Mouse (Mus musculus): ENCODE results near the gene Gm6377. TPM values are rescaled to one million over a fixed set of nuclear protein-coding genes. Genes with fewer than 3 reads are reported as not detected.
A peak's percentile ranks its signal among the peaks of the same experiment; 100 is the strongest.

The Gm6377 gene
- polyA plus RNA-seq, 1 experiment from 2014 or later = 0.22 TPM

DNA sequence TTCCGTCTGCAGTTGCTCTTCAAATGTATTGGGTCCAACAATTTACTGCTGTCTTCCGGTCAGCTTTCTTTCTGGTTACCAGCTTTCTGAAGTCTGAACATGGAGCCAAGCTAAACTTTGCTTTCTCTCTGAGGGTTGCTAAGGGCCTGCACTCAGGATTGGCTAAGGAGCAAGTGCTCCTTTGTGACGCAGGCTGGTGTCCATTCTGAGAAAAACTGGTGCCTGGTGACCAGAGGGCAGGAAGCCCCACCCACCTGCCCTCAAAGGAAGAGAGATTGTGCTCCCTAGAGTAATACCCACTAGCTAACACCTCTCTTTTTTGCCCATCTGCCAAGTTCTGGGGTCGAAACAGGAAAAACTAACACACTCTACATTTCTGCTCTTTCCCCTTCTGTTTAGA, 5.6 kb upstream of the Gm6377 start:
- 54% methylated on average over 4 of the region's 4 CpGs for WGBS
- H3K4me3 ChIP-seq (ENCODE audit: low read length) = no peak overlapping the region
- H3K4me2 ChIP-seq (replicated peaks; ENCODE audit: low read depth, low read length) = no peak overlapping the region
- 0 out of 2 replicates have a peak, but pooled peaks have one; percentile 20 for ATAC-seq (ENCODE audit: low FRiP score, low TSS enrichment)
- no peak overlapping the region for H3K27ac ChIP-seq (ENCODE audit: low read depth, low read length)
- H3K9ac ChIP-seq (ENCODE audit: low read depth, low read length) = no peak overlapping the region
- no peaks in the 10 kb centered on the region for H3K36me3 ChIP-seq (ENCODE audit: control insufficient read depth, insufficient read depth, low read length)
- H3K4me1 ChIP-seq (ENCODE audit: control insufficient read depth, insufficient read depth, low read length) = no peaks in the 10 kb centered on the region
- no peaks in the 10 kb centered on the region for H3K9me3 ChIP-seq (ENCODE audit: control insufficient read depth, low read length)
- H3K27me3 ChIP-seq (ENCODE audit: control insufficient read depth, insufficient read depth, low read length) = no peaks in the 10 kb centered on the region

DNA sequence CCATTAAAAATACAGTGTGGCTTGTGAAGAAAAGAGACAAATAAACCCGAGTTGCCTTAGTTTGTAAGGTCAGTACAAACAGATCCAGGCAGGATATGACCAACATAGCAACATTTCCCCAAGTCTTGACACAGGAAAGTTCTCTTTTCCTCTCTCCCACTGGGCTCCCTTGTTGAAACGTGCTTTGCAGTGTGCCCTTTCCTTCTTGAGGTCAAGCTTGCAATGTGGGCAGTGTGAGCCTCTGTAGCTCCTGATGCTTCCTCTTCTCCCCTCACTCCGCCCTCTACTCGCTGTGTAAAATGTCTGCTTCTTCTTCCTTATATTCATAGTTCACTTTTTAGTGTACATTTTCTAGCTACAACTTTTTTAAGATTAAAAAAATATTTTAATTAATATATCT, 5.1 kb upstream of the Gm6377 start:
- H3K9me3 ChIP-seq (ENCODE audit: control insufficient read depth, low read length) = no peaks in the 10 kb centered on the region
- 52% methylated on average over 4 of the region's 4 CpGs for WGBS
- no peaks in the 10 kb centered on the region for H3K36me3 ChIP-seq (ENCODE audit: control insufficient read depth, insufficient read depth, low read length)
- ATAC-seq (ENCODE audit: low FRiP score, low TSS enrichment) = no peak
- H3K4me2 ChIP-seq (replicated peaks; ENCODE audit: low read depth, low read length) = no peak overlapping the region
- no peaks in the 10 kb centered on the region for H3K4me1 ChIP-seq (ENCODE audit: control insufficient read depth, insufficient read depth, low read length)
- no peak overlapping the region for H3K27ac ChIP-seq (ENCODE audit: low read depth, low read length)
- H3K27me3 ChIP-seq (ENCODE audit: control insufficient read depth, insufficient read depth, low read length) = no peaks in the 10 kb centered on the region
- no peak overlapping the region for H3K4me3 ChIP-seq (ENCODE audit: low read length)
- no peak overlapping the region for H3K9ac ChIP-seq (ENCODE audit: low read depth, low read length)

DNA sequence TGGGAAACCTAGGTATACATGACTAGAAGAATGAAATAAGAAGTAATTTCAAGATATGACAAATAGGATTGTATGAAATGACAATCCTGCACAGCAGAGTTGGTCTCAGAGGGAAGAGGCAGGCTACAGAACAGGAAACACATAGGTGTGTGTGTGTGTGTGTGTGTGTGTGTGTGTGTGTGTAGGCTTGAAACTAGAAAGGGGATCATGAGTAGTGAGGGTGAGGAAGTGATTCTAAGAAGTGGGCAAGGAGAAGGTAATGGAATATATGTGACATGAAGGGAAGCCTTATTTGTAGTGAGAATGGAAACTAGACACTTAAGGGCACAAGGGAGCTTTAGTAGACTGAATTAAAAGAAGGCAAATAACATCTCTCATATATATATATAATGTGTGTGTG, 11.3 kb downstream of the Gm6377 start:
- Histone ChIP-seq H3K9ac (ENCODE audit: low read depth, low read length) (no peak overlapping the region), H3K4me1 (ENCODE audit: control insufficient read depth, insufficient read depth, low read length) (no peaks in the 10 kb centered on the region), H3K4me3 (ENCODE audit: low read length) (no peak overlapping the region), H3K9me3 (ENCODE audit: control insufficient read depth, low read length) (no peaks in the 10 kb centered on the region), H3K4me2 (replicated peaks; ENCODE audit: low read depth, low read length) (no peak overlapping the region), H3K27ac (ENCODE audit: low read depth, low read length) (no peak overlapping the region), H3K27me3 (ENCODE audit: control insufficient read depth, insufficient read depth, low read length) (no peaks in the 10 kb centered on the region), H3K36me3 (ENCODE audit: control insufficient read depth, insufficient read depth, low read length) (no peaks in the 10 kb centered on the region)
- no peak for ATAC-seq (ENCODE audit: low FRiP score, low TSS enrichment)

GRCm38 (mm10) chrX:109228720-109229119, 32.2 kb downstream of the Gm6377 start:
- H3K4me2 ChIP-seq (replicated peaks; ENCODE audit: low read depth, low read length) = no peak overlapping the region
- no peak overlapping the region for H3K4me3 ChIP-seq (ENCODE audit: low read length)
- WGBS = 97% methylated on average over 1 of the region's 1 CpGs
- H3K27me3 ChIP-seq (ENCODE audit: control insufficient read depth, insufficient read depth, low read length) = no peaks in the 10 kb centered on the region
- H3K4me1 ChIP-seq (ENCODE audit: control insufficient read depth, insufficient read depth, low read length) = no peaks in the 10 kb centered on the region
- no peak overlapping the region for H3K27ac ChIP-seq (ENCODE audit: low read depth, low read length)
- ATAC-seq (ENCODE audit: low FRiP score, low TSS enrichment) = no peak
- H3K9me3 ChIP-seq (ENCODE audit: control insufficient read depth, low read length) = no peaks in the 10 kb centered on the region
- H3K36me3 ChIP-seq (ENCODE audit: control insufficient read depth, insufficient read depth, low read length) = no peaks in the 10 kb centered on the region
- no peak overlapping the region for H3K9ac ChIP-seq (ENCODE audit: low read depth, low read length)

- no peaks in the 10 kb centered on the region for H3K27me3 ChIP-seq (ENCODE audit: control insufficient read depth, insufficient read depth, low read length)
- H3K36me3 ChIP-seq (ENCODE audit: control insufficient read depth, insufficient read depth, low read length) = no peaks in the 10 kb centered on the region
- H3K9ac ChIP-seq (ENCODE audit: low read depth, low read length) = no peak overlapping the region
- H3K4me2 ChIP-seq (replicated peaks; ENCODE audit: low read depth, low read length) = no peak overlapping the region
- WGBS = 81% methylated on average over 3 of the region's 3 CpGs
- H3K4me3 ChIP-seq (ENCODE audit: low read length) = no peak overlapping the region
- H3K9me3 ChIP-seq (ENCODE audit: control insufficient read depth, low read length) = no peaks in the 10 kb centered on the region
- no peak for ATAC-seq (ENCODE audit: low FRiP score, low TSS enrichment)
- no peaks in the 10 kb centered on the region for H3K4me1 ChIP-seq (ENCODE audit: control insufficient read depth, insufficient read depth, low read length)
- no peak overlapping the region for H3K27ac ChIP-seq (ENCODE audit: low read depth, low read length)
These were observed 39.0 kb downstream of the Gm6377 start for GRCm38 (mm10) chrX:109235383-109236036.

GRCm38 (mm10) chrX:109238163-109238562, 41.6 kb downstream of the Gm6377 start:
- no peaks in the 10 kb centered on the region for H3K36me3 ChIP-seq (ENCODE audit: control insufficient read depth, insufficient read depth, low read length)
- no peak overlapping the region for H3K27ac ChIP-seq (ENCODE audit: low read depth, low read length)
- no peaks in the 10 kb centered on the region for H3K9me3 ChIP-seq (ENCODE audit: control insufficient read depth, low read length)
- H3K4me1 ChIP-seq (ENCODE audit: control insufficient read depth, insufficient read depth, low read length) = no peaks in the 10 kb centered on the region
- H3K9ac ChIP-seq (ENCODE audit: low read depth, low read length) = no peak overlapping the region
- H3K4me3 ChIP-seq (ENCODE audit: low read length) = no peak overlapping the region
- H3K4me2 ChIP-seq (replicated peaks; ENCODE audit: low read depth, low read length) = no peak overlapping the region
- ATAC-seq (ENCODE audit: low FRiP score, low TSS enrichment) = no peak
- no peaks in the 10 kb centered on the region for H3K27me3 ChIP-seq (ENCODE audit: control insufficient read depth, insufficient read depth, low read length)

Other genes starting within 250 kb of the Gm6377 start
- 29.5 and 50.5 TPM in 2 replicates for gene Hmgn5, start 183.4 kb upstream of the Gm6377 start, polyA plus RNA-seq (2014; fragmentation: Nextera tagmentation; extraction: Ambion mirVana)
- gene Sh3bgrl, start 101.4 kb upstream of the Gm6377 start, polyA plus RNA-seq (2014; fragmentation: Nextera tagmentation; extraction: Ambion mirVana) = 145 and 169 TPM in 2 replicates

All from kidney, embryonic 14.5 days (tissue).